Mouse (Mus musculus) A20 (cell line): ENCODE measurements around the gene Zbtb20.

Experiments used
- DNase-seq: peaks from one replicate; pipeline ENCODE4 v3.0.0-alpha.2; 2011; ENCODE audit warnings: low read depth, low spot score

Zbtb20 gene

GRCm38 (mm10) chr16:43602573-43602972 is 726.9 kb downstream of the Zbtb20 start:
- DNase-seq: peak; percentile 22

- no peak for DNase-seq
Observed at GRCm38 (mm10) chr16:43603591-43604141, 728.0 kb downstream of the Zbtb20 start.

- no peak for DNase-seq
Observed at GRCm38 (mm10) chr16:43604399-43605013, 728.8 kb downstream of the Zbtb20 start.

- DNase-seq: no peak
Observed at GRCm38 (mm10) chr16:43607086-43607485, 731.4 kb downstream of the Zbtb20 start.

- DNase-seq: no peak
Observed at GRCm38 (mm10) chr16:43608066-43608465, 732.4 kb downstream of the Zbtb20 start.

GRCm38 (mm10) chr16:43610375-43610774 is 734.7 kb downstream of the Zbtb20 start:
- no peak for DNase-seq

- DNase-seq: no peak
Observed at GRCm38 (mm10) chr16:43616348-43616747, 740.7 kb downstream of the Zbtb20 start.

GRCm38 (mm10) chr16:43617346-43617745 is 741.7 kb downstream of the Zbtb20 start:
- DNase-seq: no peak

- no peak for DNase-seq
Observed at GRCm38 (mm10) chr16:43618286-43618685, 742.6 kb downstream of the Zbtb20 start.

- no peak for DNase-seq
Observed at GRCm38 (mm10) chr16:43619277-43619676, 743.6 kb downstream of the Zbtb20 start.

- no peak for DNase-seq
Observed at GRCm38 (mm10) chr16:43620359-43620758, 744.7 kb downstream of the Zbtb20 start.

GRCm38 (mm10) chr16:43623315-43624000 is 747.8 kb downstream of the Zbtb20 start:
- DNase-seq: no peak

- no peak for DNase-seq
Observed at GRCm38 (mm10) chr16:43624876-43625275, 749.2 kb downstream of the Zbtb20 start.

GRCm38 (mm10) chr16:43625289-43625688 is 749.6 kb downstream of the Zbtb20 start:
- DNase-seq: no peak

GRCm38 (mm10) chr16:43625956-43626355 is 750.3 kb downstream of the Zbtb20 start:
- no peak for DNase-seq

- DNase-seq: no peak
Observed at GRCm38 (mm10) chr16:43628662-43629061, 753.0 kb downstream of the Zbtb20 start.

GRCm38 (mm10) chr16:43631758-43632157 is 756.1 kb downstream of the Zbtb20 start:
- DNase-seq: no peak

- no peak for DNase-seq
Observed at GRCm38 (mm10) chr16:43634037-43634436, 758.4 kb downstream of the Zbtb20 start.

GRCm38 (mm10) chr16:43637241-43637640 is 761.6 kb downstream of the Zbtb20 start:
- DNase-seq: no peak

GRCm38 (mm10) chr16:43638406-43639049 is 762.8 kb downstream of the Zbtb20 start:
- no peak for DNase-seq

- no peak for DNase-seq
Observed at GRCm38 (mm10) chr16:43641230-43641629, 765.5 kb downstream of the Zbtb20 start.

- DNase-seq: no peak
Observed at GRCm38 (mm10) chr16:43645879-43646278, 770.2 kb downstream of the Zbtb20 start.

- DNase-seq: no peak
Observed at GRCm38 (mm10) chr16:43646943-43647342, 771.3 kb downstream of the Zbtb20 start.
